Mouse (Mus musculus): Measurements from ENCODE around the gene Epsti1. TPM values are rescaled to one million over a fixed set of nuclear protein-coding genes. Genes with fewer than 3 reads are reported as not detected.

Gene Epsti1
- polyA plus RNA-seq, 1 experiment from 2014 or later, result 0.30 TPM

- 48% methylated on average over 6 of the region's 6 CpGs for WGBS
- peak; percentile 53 for DNase-seq (ENCODE audit: low spot score)
- H3K9me3 ChIP-seq, result no peaks in the 10 kb centered on the region
Measured at GRCm38 (mm10) chr14:77928021-77928420, 24.0 kb downstream of the Epsti1 start.

GRCm38 (mm10) chr14:77928653-77929052 is 24.6 kb downstream of the Epsti1 start:
- no peaks in the 10 kb centered on the region for H3K36me3 ChIP-seq (replicated peaks)
- H3K4me1 ChIP-seq, result peaks cover 9% of the 10 kb centered on the region
- H3K4me3 ChIP-seq, result no peak overlapping the region
- H3K27ac ChIP-seq (replicated peaks), result no peak overlapping the region
- no peaks in the 10 kb centered on the region for H3K9me3 ChIP-seq
- H3K27me3 ChIP-seq (replicated peaks; ENCODE audit: low read depth, poor library complexity, severe bottlenecking), result no peaks in the 10 kb centered on the region
- WGBS, result 84% methylated on average over 5 of the region's 5 CpGs
- DNase-seq (ENCODE audit: low spot score), result no peak

More at GRCm38 (mm10) chr14:77928021-77928420, 24.0 kb downstream of the Epsti1 start:
- peaks cover 10% of the 10 kb centered on the region for H3K4me1 ChIP-seq
- H3K4me3 ChIP-seq, result no peak overlapping the region
- H3K27ac ChIP-seq (replicated peaks), result no peak overlapping the region
- no peaks in the 10 kb centered on the region for H3K27me3 ChIP-seq (replicated peaks; ENCODE audit: low read depth, poor library complexity, severe bottlenecking)
- H3K36me3 ChIP-seq (replicated peaks), result no peaks in the 10 kb centered on the region

GRCm38 (mm10) chr14:77929139-77929678 is 25.2 kb downstream of the Epsti1 start:
- Histone ChIP-seq H3K4me3 (no peak overlapping the region), H3K27ac (replicated peaks) (no peak overlapping the region), H3K9me3 (no peaks in the 10 kb centered on the region), H3K36me3 (replicated peaks) (no peaks in the 10 kb centered on the region), H3K4me1 (peaks cover 9% of the 10 kb centered on the region), H3K27me3 (replicated peaks; ENCODE audit: low read depth, poor library complexity, severe bottlenecking) (no peaks in the 10 kb centered on the region)
- no peak for DNase-seq (ENCODE audit: low spot score)
- 81% methylated on average over 2 of the region's 2 CpGs for WGBS

- H3K36me3 ChIP-seq (replicated peaks), result no peaks in the 10 kb centered on the region
- H3K27me3 ChIP-seq (replicated peaks; ENCODE audit: low read depth, poor library complexity, severe bottlenecking), result no peaks in the 10 kb centered on the region
- no peak overlapping the region for H3K27ac ChIP-seq (replicated peaks)
- WGBS, result 47% methylated on average over 12 of the region's 12 CpGs
- H3K9me3 ChIP-seq, result no peaks in the 10 kb centered on the region
- peaks cover 9% of the 10 kb centered on the region for H3K4me1 ChIP-seq
- no peak overlapping the region for H3K4me3 ChIP-seq
- DNase-seq (ENCODE audit: low spot score), result peak; percentile 21
Measured at GRCm38 (mm10) chr14:77932150-77933047, 28.4 kb downstream of the Epsti1 start.

DNA sequence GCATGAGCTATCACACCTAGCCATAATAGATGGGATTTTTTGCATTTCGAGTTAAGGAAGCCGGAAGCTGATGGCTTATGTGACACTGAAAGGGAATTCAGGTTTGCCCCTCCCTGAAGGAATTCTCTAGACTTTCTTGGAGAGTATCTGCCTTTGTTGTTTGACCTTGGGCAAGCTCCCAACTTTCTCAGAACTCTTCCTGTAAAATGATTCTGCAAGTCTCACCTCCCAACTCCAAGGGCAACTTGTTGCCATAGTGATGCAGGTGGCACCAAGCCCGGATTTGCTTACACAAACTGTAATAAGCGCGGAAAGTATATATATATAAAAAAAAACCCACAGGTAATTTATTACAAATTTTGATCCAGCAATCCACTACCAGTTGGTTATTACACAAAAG is 29.2 kb downstream of the Epsti1 start:
- Histone ChIP-seq H3K36me3 (replicated peaks) (no peaks in the 10 kb centered on the region), H3K9me3 (no peaks in the 10 kb centered on the region), H3K4me3 (no peak overlapping the region), H3K4me1 (peaks cover 9% of the 10 kb centered on the region), H3K27ac (replicated peaks) (no peak overlapping the region), H3K27me3 (replicated peaks; ENCODE audit: low read depth, poor library complexity, severe bottlenecking) (no peaks in the 10 kb centered on the region)
- no peak for DNase-seq (ENCODE audit: low spot score)
- 91% methylated on average over 5 of the region's 5 CpGs for WGBS

GRCm38 (mm10) chr14:77934431-77934830 is 30.4 kb downstream of the Epsti1 start:
- no peaks in the 10 kb centered on the region for H3K36me3 ChIP-seq (replicated peaks)
- H3K27me3 ChIP-seq (replicated peaks; ENCODE audit: low read depth, poor library complexity, severe bottlenecking), result no peaks in the 10 kb centered on the region
- no peak overlapping the region for H3K27ac ChIP-seq (replicated peaks)
- peaks cover 9% of the 10 kb centered on the region for H3K4me1 ChIP-seq
- no peak overlapping the region for H3K4me3 ChIP-seq
- DNase-seq (ENCODE audit: low spot score), result no peak
- WGBS, result 87% methylated on average over 3 of the region's 3 CpGs
- no peaks in the 10 kb centered on the region for H3K9me3 ChIP-seq

- no peak overlapping the region for H3K27ac ChIP-seq (replicated peaks)
- H3K27me3 ChIP-seq (replicated peaks; ENCODE audit: low read depth, poor library complexity, severe bottlenecking), result no peaks in the 10 kb centered on the region
- no peak for DNase-seq (ENCODE audit: low spot score)
- 98% methylated on average over 1 of the region's 1 CpGs for WGBS
- H3K9me3 ChIP-seq, result no peaks in the 10 kb centered on the region
- H3K4me3 ChIP-seq, result no peak overlapping the region
- no peaks in the 10 kb centered on the region for H3K36me3 ChIP-seq (replicated peaks)
- no peaks in the 10 kb centered on the region for H3K4me1 ChIP-seq
Measured at GRCm38 (mm10) chr14:77941105-77941504, 37.1 kb downstream of the Epsti1 start.

DNA sequence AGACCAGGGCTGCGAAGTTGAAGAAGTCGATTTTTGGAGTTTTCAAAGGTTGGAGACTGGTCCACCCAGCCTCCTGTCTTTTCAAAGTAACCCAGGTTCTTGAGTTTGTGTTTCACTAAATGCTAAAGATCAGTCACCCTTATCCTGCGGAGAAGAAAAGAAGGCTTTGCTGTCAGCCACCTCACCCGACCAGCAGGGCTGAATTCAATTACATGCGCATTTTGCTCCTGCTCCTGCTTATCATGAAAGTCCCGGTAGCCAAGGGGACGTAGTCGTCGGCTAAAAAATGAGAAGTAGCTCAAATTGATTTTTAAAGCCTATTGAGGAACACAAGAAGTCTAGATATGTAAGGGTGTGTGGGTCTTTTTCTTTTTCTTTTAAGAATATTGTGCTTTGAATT is 38.2 kb downstream of the Epsti1 start:
- Histone ChIP-seq H3K9me3 (no peaks in the 10 kb centered on the region), H3K4me3 (no peak overlapping the region), H3K27me3 (replicated peaks; ENCODE audit: low read depth, poor library complexity, severe bottlenecking) (no peaks in the 10 kb centered on the region), H3K36me3 (replicated peaks) (no peaks in the 10 kb centered on the region), H3K4me1 (no peaks in the 10 kb centered on the region), H3K27ac (replicated peaks) (no peak overlapping the region)
- DNase-seq (ENCODE audit: low spot score), result no peak
- 51% methylated on average over 9 of the region's 9 CpGs for WGBS

GRCm38 (mm10) chr14:77942793-77943558 is 38.9 kb downstream of the Epsti1 start:
- H3K4me1 ChIP-seq, result no peaks in the 10 kb centered on the region
- no peaks in the 10 kb centered on the region for H3K27me3 ChIP-seq (replicated peaks; ENCODE audit: low read depth, poor library complexity, severe bottlenecking)
- H3K4me3 ChIP-seq, result no peak overlapping the region
- DNase-seq (ENCODE audit: low spot score), result no peak
- no peak overlapping the region for H3K27ac ChIP-seq (replicated peaks)
- no peaks in the 10 kb centered on the region for H3K36me3 ChIP-seq (replicated peaks)
- WGBS, result 79% methylated on average over 15 of the region's 15 CpGs
- H3K9me3 ChIP-seq, result no peaks in the 10 kb centered on the region

DNA sequence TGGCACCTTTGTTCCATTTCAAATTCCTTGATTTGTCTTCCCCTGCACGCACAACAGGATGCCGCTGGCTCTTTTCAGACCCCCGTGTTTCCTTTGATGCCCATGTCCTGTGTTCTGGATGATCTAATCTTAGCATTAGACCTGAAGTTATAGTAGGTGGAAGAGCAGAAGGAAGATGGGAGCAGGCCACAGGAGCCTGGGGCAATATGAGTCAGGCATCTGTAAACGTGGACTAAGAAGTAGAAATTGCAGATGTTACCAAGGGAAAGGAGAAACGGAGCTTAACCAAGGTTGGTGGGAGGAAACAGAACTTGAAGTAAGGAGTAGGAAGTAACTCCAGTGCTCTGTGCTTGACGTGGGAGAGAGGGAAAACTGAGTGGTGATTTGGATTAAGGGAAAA is 57.7 kb downstream of the Epsti1 start:
- no peak for DNase-seq (ENCODE audit: low spot score)
- Histone ChIP-seq H3K9me3 (no peaks in the 10 kb centered on the region), H3K36me3 (replicated peaks) (no peaks in the 10 kb centered on the region), H3K27me3 (replicated peaks; ENCODE audit: low read depth, poor library complexity, severe bottlenecking) (no peaks in the 10 kb centered on the region), H3K4me3 (no peak overlapping the region), H3K27ac (replicated peaks) (no peak overlapping the region), H3K4me1 (no peaks in the 10 kb centered on the region)
- WGBS, result 82% methylated on average over 6 of the region's 6 CpGs

DNA sequence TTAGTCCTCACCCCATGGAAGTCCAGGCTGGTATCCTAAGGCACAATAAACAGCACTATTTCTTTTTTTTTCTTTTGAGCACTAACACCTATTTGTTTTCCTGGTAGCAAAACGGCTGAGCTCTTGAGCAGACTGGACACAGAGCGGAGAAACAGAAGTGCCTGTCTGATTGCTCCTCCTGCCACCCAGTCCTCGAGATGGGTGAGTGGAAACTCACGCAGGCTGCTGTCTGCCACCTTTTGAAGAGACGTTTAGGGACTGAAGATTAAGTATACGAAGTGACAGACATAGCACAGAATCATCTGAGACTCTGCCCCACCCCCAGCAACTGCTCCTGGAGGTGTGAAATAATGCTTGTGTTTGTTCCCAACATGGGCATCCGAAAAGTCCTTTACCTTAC is 59.5 kb downstream of the Epsti1 start:
- Histone ChIP-seq H3K36me3 (replicated peaks) (no peaks in the 10 kb centered on the region), H3K9me3 (no peaks in the 10 kb centered on the region), H3K27me3 (replicated peaks; ENCODE audit: low read depth, poor library complexity, severe bottlenecking) (no peaks in the 10 kb centered on the region), H3K4me3 (no peak overlapping the region), H3K27ac (replicated peaks) (no peak overlapping the region), H3K4me1 (no peaks in the 10 kb centered on the region)
- no peak for DNase-seq (ENCODE audit: low spot score)
- 73% methylated on average over 7 of the region's 7 CpGs for WGBS

DNA sequence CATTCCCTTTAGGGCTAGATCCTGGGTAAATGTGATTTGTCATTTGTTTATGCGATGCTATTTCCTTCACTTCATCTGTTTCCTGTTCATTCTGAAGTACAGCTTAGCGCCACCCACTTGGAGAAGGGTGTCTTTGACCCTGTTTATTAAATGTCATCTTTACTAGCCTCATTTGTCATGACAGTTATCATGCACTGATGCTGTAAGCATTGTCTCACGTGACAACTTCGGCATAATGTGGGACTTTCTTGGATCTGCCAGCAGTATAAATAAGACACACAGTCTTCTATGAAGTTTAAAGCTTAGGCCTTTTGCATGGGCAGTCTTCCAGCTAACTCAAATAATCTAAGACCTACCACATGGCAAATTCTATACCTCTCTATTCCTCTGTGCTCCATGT is 67.3 kb downstream of the Epsti1 start:
- H3K27ac ChIP-seq (replicated peaks), result no peak overlapping the region
- no peaks in the 10 kb centered on the region for H3K27me3 ChIP-seq (replicated peaks; ENCODE audit: low read depth, poor library complexity, severe bottlenecking)
- no peaks in the 10 kb centered on the region for H3K36me3 ChIP-seq (replicated peaks)
- no peak for DNase-seq (ENCODE audit: low spot score)
- WGBS, result 88% methylated on average over 4 of the region's 4 CpGs
- no peak overlapping the region for H3K4me3 ChIP-seq
- H3K4me1 ChIP-seq, result no peaks in the 10 kb centered on the region
- H3K9me3 ChIP-seq, result no peaks in the 10 kb centered on the region
